ENCODE assay signal across 19 mouse cellular contexts in genomic region chr4:101395021-101395533, GRCm38 (mm10).
"Had no signal": no experiment of that assay in that cellular context is flagged by ENCODE, and none has a peak within 500 bp of the region (broad histone marks: within the 10 kb centered on the region; RNA-seq: fewer than 3 reads in every experiment).

No protein-coding gene starts in this region.

- DNase-seq: lung, adult 2 months; lung, postnatal 4 days; midbrain, embryonic 14.5 days; retina, postnatal 1 day; right cerebral cortex, adult 18-20 months; right cerebral cortex, postnatal 25 days; right cerebral cortex, postnatal 4 days; spleen, adult 18-20 months; thymus, adult 18-20 months; thymus, postnatal 14 days; thymus, postnatal 36 days had no signal

- H3K27me3 ChIP-seq: midbrain, embryonic 12.5 days; neural tube, embryonic 13.5 days; neural tube, embryonic 15.5 days had no signal

- H3K4me3 ChIP-seq: liver, embryonic 12.5 days; midbrain, embryonic 10.5 days; midbrain, embryonic 12.5 days; myocyte; neural tube, embryonic 13.5 days; neural tube, embryonic 15.5 days had no signal

- H3K4me2 ChIP-seq: liver, embryonic 12.5 days; midbrain, embryonic 12.5 days; neural tube, embryonic 13.5 days; neural tube, embryonic 15.5 days had no signal

- H3K36me3 ChIP-seq: liver, embryonic 12.5 days; midbrain, embryonic 10.5 days; midbrain, embryonic 12.5 days; neural tube, embryonic 13.5 days; neural tube, embryonic 15.5 days had no signal

- H3K4me1 ChIP-seq: liver, embryonic 12.5 days; midbrain, embryonic 10.5 days; midbrain, embryonic 12.5 days; neural tube, embryonic 13.5 days; neural tube, embryonic 15.5 days had no signal

- H3K9me3 ChIP-seq: liver, embryonic 12.5 days; midbrain, embryonic 10.5 days; midbrain, embryonic 12.5 days; neural tube, embryonic 13.5 days; neural tube, embryonic 15.5 days had no signal

- ATAC-seq: liver, embryonic 12.5 days; midbrain, embryonic 16.5 days had no signal

- H3K27ac ChIP-seq: liver, embryonic 12.5 days; liver, embryonic 14.5 days; midbrain, embryonic 10.5 days; midbrain, embryonic 12.5 days; neural tube, embryonic 13.5 days; neural tube, embryonic 15.5 days had no signal

- H3K9ac ChIP-seq: liver, embryonic 12.5 days; liver, embryonic 14.5 days; midbrain, embryonic 12.5 days; neural tube, embryonic 13.5 days; neural tube, embryonic 15.5 days had no signal
